Mouse (Mus musculus) adrenal gland, postnatal 25 days (tissue): ENCODE data around the gene Myrip. TPM values are rescaled to one million over a fixed set of nuclear protein-coding genes. Genes with fewer than 3 reads are reported as not detected.
A peak's percentile ranks its signal among the peaks of the same experiment; 100 is the strongest.
"Not testable (repeated sequence)": the region's sequence is repeated elsewhere in the genome, so short reads cannot be mapped to it uniquely, and the experiment has no call there.

Experiments used
- DNase-seq: peaks from one replicate; pipeline ENCODE4 v3.0.0; 2021; ENCODE audit warnings: mixed read lengths
- long read RNA-seq: library from polyadenylated mRNA; stranded (forward); transcript quantifications from one replicate; pipeline ENCODE4 v2.0.0, GENCODE M21; 2021
- total RNA-seq: library from RNA; stranded (reverse); gene quantifications from 2 replicates; pipeline ENCODE4 v1.2.3, GENCODE M21; 2021

Gene Myrip
- 4.1 and 6.8 TPM in 2 replicates for total RNA-seq
- long read RNA-seq, partial matches to known transcripts: 1 of 3 reads
- long read RNA-seq, other reads (novel, unspliced or antisense): 2 of 3 reads

DNA sequence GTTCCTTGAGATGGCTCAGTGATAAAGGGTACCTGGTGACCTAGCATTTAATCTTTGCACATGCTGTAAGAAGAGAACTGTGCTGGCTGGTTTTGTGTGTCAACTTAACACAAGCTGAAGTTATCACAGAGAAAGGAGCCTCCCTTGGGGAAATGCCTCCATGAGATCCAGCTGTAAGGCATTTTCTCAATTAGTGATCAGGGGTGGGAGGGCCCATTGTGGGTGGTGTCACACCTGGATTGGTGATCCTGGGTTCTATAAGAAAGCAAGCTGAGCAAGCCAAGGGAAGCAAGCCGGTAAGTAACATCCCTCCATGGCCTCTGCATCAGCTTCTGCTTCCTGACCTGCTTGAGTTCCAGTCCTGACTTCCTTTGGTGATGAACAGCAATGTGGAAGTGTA is at the start of gene Myrip:
TSS of gene Myrip (plus strand) at position 301 of the 400 bp plus-strand sequence.
- not testable (repeated sequence) for DNase-seq

DNA sequence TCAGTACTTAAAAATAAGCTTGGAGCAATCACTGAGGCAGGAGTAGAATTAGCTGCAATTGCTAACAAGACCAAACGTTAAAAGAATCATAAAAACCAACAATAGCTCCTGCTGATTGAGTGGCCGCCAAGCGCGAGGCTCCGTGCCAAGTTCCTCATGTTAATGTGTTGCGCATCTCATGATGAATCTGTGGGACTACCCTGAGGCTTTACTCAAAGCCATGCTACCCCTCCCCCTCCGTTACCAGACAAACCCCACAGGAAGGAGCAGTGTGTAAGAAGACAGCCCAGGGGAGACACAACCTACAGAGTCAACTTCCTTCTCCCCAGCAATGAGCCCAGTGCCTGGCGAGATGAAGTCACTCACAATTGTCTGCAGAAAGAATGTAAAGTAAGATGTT is 41.5 kb upstream of the Myrip start:
- no peak for DNase-seq

DNA sequence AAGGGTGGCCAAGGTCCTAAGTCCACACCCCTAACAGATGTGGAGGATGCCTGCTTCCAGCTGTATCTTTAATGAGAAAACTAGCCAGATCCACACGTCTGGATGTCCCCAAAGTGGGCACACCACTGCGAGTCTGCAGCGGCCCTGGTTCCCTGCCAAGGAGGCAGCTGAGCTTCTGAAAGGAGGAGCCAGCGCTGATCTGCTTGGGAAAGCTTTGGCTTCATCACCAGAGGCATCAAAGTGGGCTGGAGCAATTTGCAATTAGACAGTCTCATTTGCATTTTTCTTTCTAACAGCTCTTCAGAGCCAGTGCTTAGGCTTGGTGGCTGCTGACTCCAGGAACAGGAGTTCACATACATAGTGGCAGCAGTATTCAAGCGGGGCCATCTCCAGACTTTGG is 37.3 kb upstream of the Myrip start:
- no peak for DNase-seq

DNA sequence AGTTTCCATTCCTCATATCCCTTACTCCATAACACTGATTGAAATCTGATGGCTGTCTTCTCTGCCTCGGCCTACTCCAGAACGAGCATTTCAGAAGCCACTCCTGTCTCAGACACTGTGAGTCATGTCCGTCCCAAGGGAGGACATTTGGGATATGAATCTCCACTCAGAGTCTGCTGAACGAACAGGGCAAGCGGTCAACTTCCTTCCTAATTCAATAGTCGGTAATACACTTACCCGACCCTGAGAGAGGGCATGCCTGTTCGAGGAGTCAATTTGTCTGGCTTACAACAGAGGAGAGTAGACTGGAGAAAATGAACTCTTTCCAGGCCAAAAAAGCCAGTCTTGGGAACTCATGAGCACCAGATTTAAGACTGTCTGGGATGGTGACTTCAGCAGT is 28.2 kb upstream of the Myrip start:
- peak; percentile 9 for DNase-seq

DNA sequence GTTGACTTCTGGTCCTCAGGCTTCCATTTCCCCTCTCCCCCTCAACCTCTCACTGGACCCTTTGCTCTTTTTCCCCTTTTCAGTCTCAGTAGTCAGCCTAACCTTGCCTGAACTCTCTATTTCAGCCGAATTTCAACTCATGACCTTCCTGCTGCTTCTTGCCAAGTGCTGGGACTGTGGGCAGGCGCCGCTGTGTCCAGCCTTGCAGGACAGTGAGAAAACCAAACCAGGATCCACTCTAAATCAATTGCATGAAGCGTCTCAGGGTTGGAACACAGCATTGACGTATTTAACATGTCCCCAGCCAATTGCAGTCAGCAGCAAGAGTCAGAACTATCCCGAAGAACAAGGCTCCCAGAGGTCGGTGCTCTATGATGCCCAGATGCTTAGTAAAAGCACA is 26.1 kb upstream of the Myrip start:
- no peak for DNase-seq

DNA sequence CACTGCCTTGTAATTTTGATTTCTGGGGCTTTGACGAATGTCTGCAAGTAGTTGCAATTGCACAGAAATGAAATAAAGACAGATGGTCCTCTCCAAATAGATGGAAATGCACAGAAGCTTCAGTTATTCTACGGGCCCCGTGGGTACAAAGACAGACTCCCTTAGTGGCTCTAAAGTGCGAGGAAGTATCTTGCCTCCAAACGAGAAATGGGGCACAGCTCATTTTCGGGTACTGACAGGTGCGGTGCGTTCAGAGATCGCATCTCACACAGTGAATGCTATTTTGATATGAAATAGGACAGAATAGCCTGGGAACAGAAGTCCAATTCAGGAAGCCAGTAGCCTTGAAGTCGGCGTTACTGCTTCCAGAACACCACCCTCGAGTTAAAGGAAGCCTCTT is 20.2 kb upstream of the Myrip start:
- DNase-seq: no peak

DNA sequence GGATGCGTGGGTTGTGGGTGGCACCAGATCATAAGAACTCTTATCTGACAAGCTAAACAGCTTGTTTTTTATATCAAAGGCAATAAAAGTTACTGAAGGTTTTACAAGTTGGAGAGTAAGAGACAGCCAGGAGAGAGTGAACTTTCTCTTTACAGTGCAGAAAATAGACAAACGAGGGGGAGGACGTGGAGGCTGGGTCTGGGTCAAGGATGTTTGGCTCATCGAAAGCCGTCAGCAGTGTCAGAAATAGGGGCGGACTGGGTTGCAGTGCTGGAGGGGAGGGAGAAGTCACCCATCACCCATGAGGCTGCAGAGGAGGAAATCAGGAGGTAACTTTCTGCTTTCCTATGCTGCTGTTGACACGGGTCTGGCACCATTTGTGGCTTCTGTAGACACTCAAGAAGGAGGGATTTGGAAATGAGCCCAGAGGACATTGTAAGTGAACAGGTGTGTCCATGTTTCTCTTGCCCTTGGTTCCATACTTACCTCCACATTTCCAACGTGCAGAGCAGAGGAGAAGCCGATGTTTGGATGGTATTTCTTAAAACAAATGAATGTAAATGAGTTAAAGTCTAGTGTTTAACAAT is 18.8 kb upstream of the Myrip start:
- DNase-seq: no peak

DNA sequence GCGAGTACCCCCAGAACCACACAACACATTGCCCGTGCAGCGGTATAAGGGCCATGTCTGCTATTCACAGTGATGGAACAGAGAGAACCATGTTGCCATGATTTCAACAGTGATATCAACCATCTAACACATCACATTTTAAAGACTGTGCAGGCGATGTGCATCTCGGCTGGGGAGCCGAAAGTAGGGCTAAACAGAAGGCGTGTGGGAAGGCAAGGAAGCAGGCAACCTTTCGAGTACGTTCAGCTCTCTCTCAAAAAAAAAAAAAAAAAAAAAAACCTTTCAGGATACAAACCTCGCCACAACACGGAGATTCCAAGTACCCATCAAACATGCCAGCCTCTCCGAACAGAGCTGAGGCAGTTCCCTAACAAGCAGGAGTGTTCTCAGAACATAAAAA is 17.8 kb upstream of the Myrip start:
- no peak for DNase-seq

DNA sequence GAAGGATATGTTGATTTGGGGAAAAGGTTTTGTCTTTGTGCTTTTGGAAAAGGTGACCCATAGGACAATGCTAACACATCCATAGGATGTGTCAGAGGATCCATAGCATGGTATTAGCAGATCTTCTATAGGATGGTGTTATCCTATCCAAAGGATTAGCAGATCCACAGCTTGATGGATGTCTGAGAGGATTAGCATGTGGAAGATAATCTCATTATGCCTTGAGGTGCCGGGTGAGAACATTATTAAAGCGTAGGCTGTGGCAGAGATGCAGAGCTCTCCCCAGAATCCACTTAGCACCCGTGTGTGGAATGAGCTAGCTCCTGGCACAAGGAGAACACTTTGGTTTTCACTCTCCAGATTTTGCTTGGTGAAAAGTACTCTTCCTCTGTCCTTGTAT is 13.3 kb upstream of the Myrip start:
- DNase-seq: no peak

DNA sequence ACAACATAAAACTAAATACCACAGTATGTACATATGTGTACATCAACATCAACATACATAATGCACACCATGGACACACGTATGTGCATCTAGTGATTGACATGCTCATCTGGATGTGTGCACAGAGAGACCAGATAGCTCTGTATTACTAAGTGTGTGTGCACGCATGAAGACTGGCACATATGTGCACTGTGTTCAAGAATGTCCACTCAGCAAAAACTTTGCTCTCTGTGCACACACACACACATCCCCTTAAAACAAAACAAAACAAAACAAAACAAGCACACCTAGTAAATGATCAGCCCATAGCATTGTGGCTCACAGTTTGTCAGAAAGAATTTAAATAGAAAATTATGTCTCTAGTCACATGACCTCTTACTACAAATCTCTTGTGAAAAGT is 10.9 kb upstream of the Myrip start:
- no peak for DNase-seq

DNA sequence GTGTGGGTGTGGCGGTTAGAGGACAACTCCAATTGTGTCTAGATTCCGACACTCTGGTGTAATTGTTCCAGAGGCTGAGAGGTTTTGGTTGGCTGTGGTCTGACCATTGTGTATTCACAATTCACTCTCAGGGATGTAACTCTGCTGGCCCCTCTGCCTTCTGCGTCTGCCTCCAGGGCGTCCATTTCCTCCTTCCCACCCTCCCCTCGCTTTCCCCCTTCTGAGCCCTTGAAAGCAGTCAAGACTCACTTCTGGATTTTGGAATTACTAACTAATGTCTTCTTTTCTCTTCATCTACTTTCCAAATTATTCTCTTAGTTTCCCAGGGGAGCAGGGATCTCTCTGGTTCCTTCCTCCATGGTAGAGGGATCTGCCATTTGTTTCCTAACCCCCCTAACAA is 8.8 kb upstream of the Myrip start:
- DNase-seq: no peak

DNA sequence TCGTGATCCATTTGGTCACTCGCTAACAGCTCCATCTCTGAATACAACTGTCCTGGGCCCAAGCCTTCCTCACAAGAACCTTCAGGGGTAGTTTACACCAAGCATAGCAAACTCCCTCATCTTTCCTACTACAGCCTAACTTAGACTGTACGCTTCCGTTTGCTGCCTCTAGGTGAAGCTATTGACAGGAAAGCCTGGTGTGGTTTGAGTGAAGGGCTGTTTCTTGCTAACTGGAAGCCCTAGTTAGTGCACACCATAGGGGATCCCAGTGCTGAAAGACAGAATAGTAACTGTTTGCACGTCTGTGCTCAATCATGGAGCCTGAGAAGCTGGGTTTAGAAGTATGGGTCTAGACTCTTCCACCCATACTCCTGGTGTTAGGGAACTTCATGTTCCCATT is 5.8 kb upstream of the Myrip start:
- no peak for DNase-seq

DNA sequence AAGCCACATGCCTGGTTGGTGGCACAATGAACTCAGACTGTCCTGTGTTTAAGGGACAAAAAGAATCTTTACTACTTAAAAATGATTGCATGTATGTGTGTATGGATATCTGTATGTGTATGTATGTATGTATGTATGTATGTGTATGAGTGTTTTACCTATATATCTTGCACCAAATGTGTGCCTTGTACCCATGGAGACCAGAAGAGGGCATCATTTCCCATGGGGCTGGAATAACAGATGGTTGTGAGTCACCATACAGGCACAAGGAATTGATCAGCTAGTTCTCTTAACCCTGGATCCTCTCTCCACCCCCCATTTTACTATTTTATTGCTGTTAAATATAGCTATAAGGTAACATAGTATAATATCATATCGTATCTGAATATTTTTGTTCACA is 4.4 kb upstream of the Myrip start:
- DNase-seq: no peak

DNA sequence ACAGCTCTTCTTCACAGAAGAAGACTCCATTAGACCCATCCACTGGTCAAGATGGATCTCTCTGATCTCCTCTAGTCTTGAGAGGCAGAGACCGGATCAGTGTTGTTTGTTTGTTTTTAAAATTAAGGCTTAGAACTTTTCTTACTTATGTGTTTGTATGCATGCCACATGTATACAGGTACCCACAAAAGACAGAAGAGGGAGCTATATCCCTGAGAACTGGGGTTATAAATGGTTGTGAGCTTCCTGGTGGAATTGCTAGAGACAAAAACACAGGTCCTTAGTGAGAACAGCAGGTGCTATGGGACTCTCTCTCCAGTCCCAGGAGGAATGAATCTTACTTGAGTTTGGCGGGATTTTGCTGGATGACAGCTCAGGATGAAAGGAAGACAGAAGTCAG is 1.9 kb upstream of the Myrip start:
- no peak for DNase-seq

DNA sequence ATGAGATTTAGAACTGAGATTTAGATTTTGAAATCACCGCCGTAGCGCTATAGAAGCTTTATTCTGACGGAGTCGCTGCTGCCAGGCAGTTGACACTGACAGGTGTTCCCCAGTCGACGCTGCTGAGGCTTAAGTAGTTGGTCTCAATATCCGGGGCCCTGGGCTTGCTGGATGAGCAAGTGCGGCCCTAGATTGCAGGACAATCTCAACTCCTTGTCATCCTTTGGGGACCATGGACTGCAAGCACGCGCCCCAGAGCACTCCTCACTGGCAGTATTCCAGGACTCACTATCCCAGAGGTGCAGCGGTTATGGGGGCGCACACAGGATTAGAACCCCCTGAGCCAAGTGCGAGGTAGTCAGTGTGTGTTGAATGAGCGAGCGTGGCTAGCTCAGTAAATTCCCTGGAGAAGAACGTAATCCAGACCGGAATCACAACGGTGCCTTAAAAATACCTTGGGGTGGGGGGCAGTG is 1.7 kb downstream of the Myrip start:
- no peak for DNase-seq

DNA sequence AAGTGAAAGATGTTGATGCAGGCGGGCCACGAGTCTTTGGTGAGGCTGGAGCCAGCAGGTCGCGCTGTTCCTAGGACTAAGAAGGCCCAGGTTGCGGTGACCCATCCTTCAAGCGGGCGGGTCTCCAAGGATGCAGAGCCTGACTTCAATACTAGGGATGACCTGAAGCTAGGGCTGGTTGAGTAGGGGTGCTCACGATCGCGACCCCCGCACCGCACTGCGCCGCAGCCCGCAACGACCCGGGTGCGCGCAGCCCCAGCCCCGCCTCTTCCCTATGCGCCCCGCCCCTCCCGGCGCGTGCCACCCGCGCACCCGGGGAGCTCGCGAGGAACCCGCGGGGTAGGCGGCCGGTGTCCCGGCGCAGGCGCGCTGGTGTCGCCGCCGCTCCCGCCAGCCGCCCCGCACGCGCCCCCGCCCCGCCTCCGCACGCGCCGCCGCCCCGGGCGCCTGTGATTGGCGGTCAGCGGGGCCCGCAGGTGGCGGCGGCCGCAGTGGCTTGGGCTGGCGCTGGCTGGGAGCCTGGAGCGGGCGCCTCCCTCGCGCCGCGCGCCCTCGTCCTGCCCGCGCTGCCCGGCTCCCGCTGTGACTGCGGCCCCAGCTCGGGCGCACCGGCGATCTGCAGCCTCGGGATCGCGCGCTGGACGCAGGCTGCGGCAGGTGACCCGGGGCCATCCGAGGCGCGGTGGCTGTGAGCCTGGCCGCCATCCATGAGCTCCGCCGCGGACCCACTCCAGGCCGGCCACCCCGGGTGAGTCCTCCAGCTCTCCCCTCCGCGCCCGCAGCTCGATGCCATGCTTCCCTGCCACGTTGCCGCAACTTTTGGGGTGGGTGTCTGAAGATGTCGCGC is 2.4 kb downstream of the Myrip start:
- peak; percentile 68 for DNase-seq

DNA sequence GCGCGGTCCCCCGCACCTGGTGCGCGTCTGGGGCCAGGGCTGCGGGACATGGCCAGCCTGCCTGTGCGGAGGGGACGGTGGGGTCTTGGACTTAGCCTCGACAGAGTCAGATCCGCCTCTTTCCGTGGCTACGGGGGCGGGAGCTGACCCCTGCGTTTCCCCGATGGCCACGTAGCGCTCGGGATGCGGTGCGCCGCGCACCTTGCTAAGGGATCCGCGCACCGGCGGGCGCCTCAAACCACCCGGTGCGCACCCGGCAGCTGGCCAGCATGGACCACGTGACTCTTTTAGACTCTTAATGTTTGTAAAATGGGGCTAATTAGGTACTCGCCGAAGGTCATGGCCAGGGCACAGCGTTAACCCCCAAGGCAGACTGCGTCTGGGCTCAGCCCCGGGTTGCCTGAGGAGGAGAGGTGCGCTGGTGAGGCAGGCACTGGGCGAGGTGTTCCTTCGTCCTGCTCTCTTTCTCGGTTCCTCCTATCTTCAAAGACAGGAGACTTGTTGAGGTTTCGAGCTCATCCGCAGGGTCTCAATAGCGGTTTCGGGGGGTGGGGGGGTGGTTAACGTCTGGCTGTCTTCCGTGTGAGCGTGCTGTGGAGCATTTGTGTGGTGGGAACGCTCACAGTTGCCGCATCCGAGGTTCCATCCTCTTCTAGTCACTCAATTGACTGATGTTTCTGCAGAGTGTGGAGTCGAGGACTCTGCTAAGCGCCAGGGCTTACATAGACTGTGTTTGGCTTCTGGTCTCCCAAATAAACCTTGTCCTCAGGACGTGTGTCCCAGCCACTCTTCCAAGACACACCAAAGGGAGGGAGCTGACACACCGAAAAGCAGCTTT is 3.2 kb downstream of the Myrip start:
- no peak for DNase-seq

DNA sequence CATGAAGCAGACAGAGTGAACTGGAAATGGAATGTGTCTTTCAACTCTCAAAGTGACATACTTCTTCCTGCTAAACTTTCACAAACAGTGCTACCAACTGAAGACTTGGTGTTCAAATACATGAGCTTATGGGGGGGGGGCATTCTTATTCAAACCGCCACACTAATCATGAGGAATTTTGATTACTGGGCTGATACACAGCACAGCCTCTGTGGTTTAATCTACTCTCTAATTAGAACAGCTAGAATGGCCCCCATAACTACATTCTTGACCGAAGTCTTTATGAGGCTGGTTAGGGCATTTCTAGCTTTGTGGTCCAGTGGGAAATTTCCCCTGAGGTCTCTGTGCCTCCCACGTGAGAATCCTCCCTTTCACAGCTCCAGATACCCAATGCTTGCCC is 13.9 kb downstream of the Myrip start:
- no peak for DNase-seq

DNA sequence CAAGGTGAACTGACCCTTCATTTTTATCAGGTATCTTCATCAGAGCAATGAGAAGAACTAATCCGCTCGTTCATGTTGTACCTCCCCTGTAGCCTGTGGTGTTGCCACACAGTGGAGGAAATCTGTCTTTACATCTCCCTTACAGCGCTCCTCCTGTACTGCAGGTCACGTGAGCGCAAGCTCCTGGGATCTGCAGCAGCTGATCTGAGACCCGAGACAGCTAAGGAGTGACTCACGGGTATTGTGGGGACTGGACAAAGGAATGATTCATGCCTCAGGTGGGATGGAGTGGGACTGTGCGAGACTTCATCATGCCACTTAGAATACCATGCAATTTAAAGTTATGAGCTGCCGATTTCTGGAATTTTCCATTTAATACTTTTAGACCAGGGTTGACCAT is 17.8 kb downstream of the Myrip start:
- no peak for DNase-seq

DNA sequence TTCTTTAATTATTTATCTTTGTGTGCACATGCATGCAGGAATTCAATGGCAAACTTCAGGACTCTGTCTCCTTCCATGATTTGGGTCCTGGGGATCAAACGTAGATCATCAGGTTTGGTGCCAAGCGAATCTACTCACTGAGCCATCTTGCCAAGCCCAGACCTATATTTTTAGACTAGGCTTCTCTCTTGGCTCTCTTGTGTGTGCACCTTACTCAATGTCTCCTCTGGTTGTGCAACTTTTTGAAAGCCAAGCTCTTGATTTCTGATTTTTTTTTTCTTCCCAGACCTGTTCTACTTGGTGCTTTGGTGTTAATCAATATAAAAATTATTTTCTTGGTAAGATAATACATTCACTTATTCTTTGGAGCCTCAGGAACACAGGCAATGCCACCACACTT is 19.3 kb downstream of the Myrip start:
- DNase-seq: no peak

DNA sequence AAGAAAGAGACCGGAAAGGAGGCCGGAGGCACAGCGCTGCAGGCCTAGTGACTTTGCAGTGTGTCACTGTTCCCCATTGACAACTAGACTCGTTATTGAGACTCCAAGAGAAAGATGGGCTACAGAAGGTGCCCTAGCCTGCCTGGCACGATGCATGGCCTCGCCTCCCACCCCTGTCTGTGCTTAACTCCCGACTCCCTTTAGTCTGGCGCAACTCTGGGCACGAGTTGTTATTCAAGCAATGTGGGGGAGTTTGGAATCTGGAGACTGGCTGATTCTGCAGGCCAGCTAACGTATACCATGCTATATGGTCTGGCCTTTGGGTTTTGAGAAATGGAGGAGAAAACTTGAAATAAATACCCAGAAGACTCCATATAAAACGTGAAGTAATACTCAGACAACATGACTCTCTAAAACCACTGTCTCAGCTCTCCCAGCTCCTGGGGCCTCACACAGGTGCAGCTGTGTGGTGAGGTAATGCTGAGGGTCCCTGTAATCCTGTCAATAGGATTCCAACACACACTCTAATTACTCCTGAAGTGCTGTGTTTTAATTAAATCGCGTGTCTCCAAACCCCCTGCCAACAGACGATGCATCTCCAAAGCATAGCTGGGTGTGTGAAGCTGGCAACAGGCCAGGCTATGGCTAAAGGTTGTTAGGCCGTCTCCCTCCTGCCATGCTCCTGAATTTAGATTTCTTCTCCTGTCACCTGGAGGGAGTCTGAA is 21.6 kb downstream of the Myrip start:
- no peak for DNase-seq

DNA sequence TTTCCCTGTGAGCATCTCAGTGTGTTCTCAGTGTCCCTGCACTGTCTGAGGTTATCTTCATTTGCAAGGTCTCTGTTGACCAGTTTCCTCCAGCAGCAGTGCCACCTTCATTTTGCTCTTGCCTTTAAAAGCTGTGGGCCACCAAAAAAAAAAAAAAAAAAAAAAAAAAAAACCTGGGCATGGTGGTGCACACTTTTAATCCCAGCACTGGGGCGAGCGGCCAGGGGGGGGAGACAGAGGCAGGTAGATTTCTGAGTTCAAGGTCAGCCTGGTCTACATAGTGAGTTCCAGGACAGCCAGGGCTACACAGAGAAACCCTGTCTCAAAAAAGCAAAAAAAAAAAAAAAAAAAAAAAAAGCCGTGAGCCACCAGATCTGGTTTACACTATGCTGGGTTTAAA is 29.7 kb downstream of the Myrip start:
- DNase-seq: not testable (repeated sequence)
